Comparison of ENCODE assay signal across 8 mouse cellular contexts in genomic region chr3:87906981-87907857, GRCm38 (mm10). TPM values are rescaled to one million over a fixed set of nuclear protein-coding genes. Genes with fewer than 3 reads are reported as not detected.
A peak's percentile ranks its signal among the peaks of the same experiment; 100 is the strongest.
DNase-seq lines count a peak whose midpoint lies in the region; ATAC-seq and TF ChIP-seq lines count a peak whose summit lies in the region.

No protein-coding gene starts in this region.

- under 1% methylated on average over 27 of the region's 27 CpGs for WGBS in forebrain, embryonic 13.5 days
- WGBS in hindbrain, postnatal 0 days, result 1% methylated on average over 26 of the region's 27 CpGs
- WGBS in liver, embryonic 14.5 days (ENCODE audit: insufficient replicate concordance), result 0% methylated on average over 27 of the region's 27 CpGs
- under 1% methylated on average over 27 of the region's 27 CpGs for WGBS in olfactory bulb, adult 2 months

- no peak for TF ChIP-seq EP300 in liver, embryonic 14.5 days (IDR thresholded peaks at IDR 0.05; ENCODE audit: low read depth)

- H3K36me3 ChIP-seq in forebrain, embryonic 13.5 days (ENCODE audit: poor library complexity, severe bottlenecking), result no peaks in the 10 kb centered on the region
- no peaks in the 10 kb centered on the region for H3K36me3 ChIP-seq in hindbrain, postnatal 0 days (ENCODE audit: insufficient read depth, low read length)
- H3K36me3 ChIP-seq in liver, embryonic 14.5 days (replicated peaks; ENCODE audit: control insufficient read depth, insufficient read depth, low read depth), result peaks cover 3% of the 10 kb centered on the region

- H3K27ac ChIP-seq in forebrain, embryonic 13.5 days, result peak overlapping the region; percentile 97
- peak overlapping the region; percentile 92 for H3K27ac ChIP-seq in hindbrain, postnatal 0 days
- peak overlapping the region; percentile 89 for H3K27ac ChIP-seq in liver, embryonic 14.5 days
- peak overlapping the region; percentile 89 for H3K27ac ChIP-seq in olfactory bulb, adult 2 months (ENCODE audit: insufficient read depth, low read depth, low read length)

- peak overlapping the region; percentile 97 for H3K4me3 ChIP-seq in forebrain, embryonic 13.5 days
- peak overlapping the region; percentile 95 for H3K4me3 ChIP-seq in hindbrain, postnatal 0 days (ENCODE audit: low read length)
- peak overlapping the region; percentile 97 to 100 for H3K4me3 ChIP-seq in liver, embryonic 14.5 days (ENCODE audit: insufficient read depth in 1 of 2, low read depth in 2 of 2, low read length in 2 of 2)
- peak overlapping the region; percentile 99 for H3K4me3 ChIP-seq in olfactory bulb, adult 2 months (ENCODE audit: insufficient read depth, low read depth, low read length)

- no peaks in the 10 kb centered on the region for H3K27me3 ChIP-seq in forebrain, embryonic 13.5 days
- H3K27me3 ChIP-seq in hindbrain, postnatal 0 days (ENCODE audit: insufficient read depth, low read length), result no peaks in the 10 kb centered on the region
- H3K27me3 ChIP-seq in liver, embryonic 14.5 days (ENCODE audit: control insufficient read depth, insufficient read depth, low read length), result no peaks in the 10 kb centered on the region

- ATAC-seq in forebrain, embryonic 13.5 days, result no peak
- ATAC-seq in hindbrain, postnatal 0 days, result no peak
- ATAC-seq in liver, embryonic 14.5 days (ENCODE audit: insufficient read depth), result peak; percentile 7; the same call in 1 of the 2 replicates
- no peak for ATAC-seq in activated CD4-positive, CD25-positive, alpha-beta regulatory T cell, adult 4 months

- DNase-seq in ovary, postnatal 10 days (ENCODE audit: low spot score), result peak; percentile 25
- no peak for DNase-seq in ovary, postnatal 14 days (ENCODE audit: low spot score)
- peak; percentile 44 to 55 for DNase-seq in adrenal gland, postnatal 36 days
- peak; percentile 42 for DNase-seq in hindbrain, postnatal 0 days (ENCODE audit: low spot score)
- peak in 1 of 3 experiments; percentile 68 for DNase-seq in liver, embryonic 14.5 days (ENCODE audit: low read depth in 3 of 3, low spot score in 3 of 3)

- H3K4me2 ChIP-seq in forebrain, embryonic 13.5 days, result peak overlapping the region; percentile 97
- H3K4me2 ChIP-seq in hindbrain, postnatal 0 days (ENCODE audit: low read depth, low read length), result peak overlapping the region; percentile 95
- H3K4me2 ChIP-seq in liver, embryonic 14.5 days (ENCODE audit: low read depth), result peak overlapping the region; percentile 91

- H3K9ac ChIP-seq in forebrain, embryonic 13.5 days, result peak overlapping the region; percentile 98
- peak overlapping the region; percentile 92 for H3K9ac ChIP-seq in hindbrain, postnatal 0 days (replicated peaks; ENCODE audit: low read length)
- peak overlapping the region; percentile 100 for H3K9ac ChIP-seq in liver, embryonic 14.5 days (replicated peaks)

- H3K9me3 ChIP-seq in forebrain, embryonic 13.5 days (replicated peaks), result no peaks in the 10 kb centered on the region
- H3K9me3 ChIP-seq in hindbrain, postnatal 0 days (ENCODE audit: low read length), result no peaks in the 10 kb centered on the region
- no peaks in the 10 kb centered on the region for H3K9me3 ChIP-seq in liver, embryonic 14.5 days (ENCODE audit: control insufficient read depth, low read length)

- peaks cover 51% of the 10 kb centered on the region for H3K4me1 ChIP-seq in forebrain, embryonic 13.5 days
- peaks cover 32% of the 10 kb centered on the region for H3K4me1 ChIP-seq in hindbrain, postnatal 0 days (ENCODE audit: insufficient read depth, low read length)
- H3K4me1 ChIP-seq in liver, embryonic 14.5 days (replicated peaks; ENCODE audit: control insufficient read depth in 2 of 2, insufficient read depth in 2 of 2, low read length in 1 of 2), result peaks cover 47 to 55% of the 10 kb centered on the region in 2 experiments
- H3K4me1 ChIP-seq in olfactory bulb, adult 2 months (ENCODE audit: control insufficient read depth, insufficient read depth, low read length), result peaks cover 23% of the 10 kb centered on the region

- no peak for TF ChIP-seq CTCF in hindbrain, postnatal 0 days (IDR thresholded peaks at IDR 0.05; ENCODE audit: low read depth)
- no peak for TF ChIP-seq CTCF in liver, embryonic 14.5 days (IDR thresholded peaks at IDR 0.05; ENCODE audit: low read depth)
- no peak for TF ChIP-seq CTCF in olfactory bulb, adult 2 months (IDR thresholded peaks at IDR 0.05; ENCODE audit: insufficient read depth, low read depth, low read length)

- TF ChIP-seq POLR2A in olfactory bulb, adult 2 months (IDR thresholded peaks at IDR 0.05; ENCODE audit: insufficient read depth, low read depth, low read length), result no peak

RNA-seq across cellular contexts. Expression of gene Hdgf, which starts 1.1 kb away (rescaled TPM):
- total RNA-seq in adrenal gland, postnatal 36 days (2021), result 100 to 1,000 TPM; 187 TPM
- polyA plus RNA-seq in forebrain, embryonic 13.5 days (2015; fragmentation: Nextera tagmentation; extraction: Ambion mirVana), result 106 and 147 TPM in 2 replicates
- 82.1 and 82.7 TPM in 2 replicates for total RNA-seq in hindbrain, postnatal 0 days (2014; rRNA removed)
- 145 and 148 TPM in 2 replicates for polyA plus RNA-seq in hindbrain, postnatal 0 days (2015; fragmentation: Nextera tagmentation; extraction: Ambion mirVana)
- 108 and 167 TPM in 2 replicates for polyA plus RNA-seq in liver, embryonic 14.5 days (2012; rRNA removed)
- polyA plus RNA-seq in liver, embryonic 14.5 days (2014; fragmentation: Nextera tagmentation; extraction: Ambion mirVana), result 204 and 256 TPM in 2 replicates
- polyA plus RNA-seq in olfactory bulb, adult 2 months (2012; ENCODE audit: insufficient read depth, insufficient read length, low replicate concordance, missing spikeins), result 549 TPM in 1 of 2 replicates, not detected in the other
- polyA plus RNA-seq in activated CD4-positive, CD25-positive, alpha-beta regulatory T cell, adult 4 months (2017; shearing (Covaris generic)), result 10 to 100 TPM; 45.5 to 51.5 TPM

RNA-seq across cellular contexts. Expression of gene Mrpl24, which starts 12.1 kb away (rescaled TPM):
- 100 to 1,000 TPM; 116 to 130 TPM for total RNA-seq in adrenal gland, postnatal 36 days (2021)
- 70.2 and 77.2 TPM in 2 replicates for polyA plus RNA-seq in forebrain, embryonic 13.5 days (2015; fragmentation: Nextera tagmentation; extraction: Ambion mirVana)
- 32.1 and 43.2 TPM in 2 replicates for total RNA-seq in hindbrain, postnatal 0 days (2014; rRNA removed)
- 44.6 and 50.3 TPM in 2 replicates for polyA plus RNA-seq in hindbrain, postnatal 0 days (2015; fragmentation: Nextera tagmentation; extraction: Ambion mirVana)
- 43.9 and 50.1 TPM in 2 replicates for polyA plus RNA-seq in liver, embryonic 14.5 days (2012; rRNA removed)
- 37.9 and 43.4 TPM in 2 replicates for polyA plus RNA-seq in liver, embryonic 14.5 days (2014; fragmentation: Nextera tagmentation; extraction: Ambion mirVana)
- not detected in 2 replicates for polyA plus RNA-seq in olfactory bulb, adult 2 months (2012; ENCODE audit: insufficient read depth, insufficient read length, low replicate concordance, missing spikeins)
- polyA plus RNA-seq in activated CD4-positive, CD25-positive, alpha-beta regulatory T cell, adult 4 months (2017; shearing (Covaris generic)), result 100 to 1,000 TPM; 158 to 159 TPM

RNA-seq across cellular contexts. Expression of gene Prcc, which starts 21.8 kb away (rescaled TPM):
- 10 to 100 TPM; 49.2 to 57.4 TPM for total RNA-seq in adrenal gland, postnatal 36 days (2021)
- 14.5 TPM in 2 replicates for polyA plus RNA-seq in forebrain, embryonic 13.5 days (2015; fragmentation: Nextera tagmentation; extraction: Ambion mirVana)
- 93.8 and 97.8 TPM in 2 replicates for total RNA-seq in hindbrain, postnatal 0 days (2014; rRNA removed)
- polyA plus RNA-seq in hindbrain, postnatal 0 days (2015; fragmentation: Nextera tagmentation; extraction: Ambion mirVana), result 20.8 and 20.9 TPM in 2 replicates
- 14.8 and 15.4 TPM in 2 replicates for polyA plus RNA-seq in liver, embryonic 14.5 days (2012; rRNA removed)
- 5.0 and 6.7 TPM in 2 replicates for polyA plus RNA-seq in liver, embryonic 14.5 days (2014; fragmentation: Nextera tagmentation; extraction: Ambion mirVana)
- polyA plus RNA-seq in olfactory bulb, adult 2 months (2012; ENCODE audit: insufficient read depth, insufficient read length, low replicate concordance, missing spikeins), result not detected in 2 replicates
- 1 to 10 TPM; 4.5 TPM for polyA plus RNA-seq in activated CD4-positive, CD25-positive, alpha-beta regulatory T cell, adult 4 months (2017; shearing (Covaris generic))

RNA-seq across cellular contexts. Expression of gene Isg20l2, which starts 22.9 kb away (rescaled TPM):
- 10 to 100 TPM; 20.7 to 22.0 TPM for total RNA-seq in adrenal gland, postnatal 36 days (2021)
- 61.8 and 63.0 TPM in 2 replicates for polyA plus RNA-seq in forebrain, embryonic 13.5 days (2015; fragmentation: Nextera tagmentation; extraction: Ambion mirVana)
- total RNA-seq in hindbrain, postnatal 0 days (2014; rRNA removed), result 23.8 and 26.2 TPM in 2 replicates
- 19.1 and 20.1 TPM in 2 replicates for polyA plus RNA-seq in hindbrain, postnatal 0 days (2015; fragmentation: Nextera tagmentation; extraction: Ambion mirVana)
- polyA plus RNA-seq in liver, embryonic 14.5 days (2012; rRNA removed), result 9.3 and 14.8 TPM in 2 replicates
- 9.7 and 11.0 TPM in 2 replicates for polyA plus RNA-seq in liver, embryonic 14.5 days (2014; fragmentation: Nextera tagmentation; extraction: Ambion mirVana)
- polyA plus RNA-seq in olfactory bulb, adult 2 months (2012; ENCODE audit: insufficient read depth, insufficient read length, low replicate concordance, missing spikeins), result not detected in 2 replicates
- polyA plus RNA-seq in activated CD4-positive, CD25-positive, alpha-beta regulatory T cell, adult 4 months (2017; shearing (Covaris generic)), result 10 to 100 TPM; 17.8 to 18.5 TPM

RNA-seq across cellular contexts. Expression of gene Rrnad1, which starts 23.3 kb away (rescaled TPM):
- 10 to 100 TPM; 14.3 to 16.1 TPM for total RNA-seq in adrenal gland, postnatal 36 days (2021)
- 20.7 and 22.7 TPM in 2 replicates for polyA plus RNA-seq in forebrain, embryonic 13.5 days (2015; fragmentation: Nextera tagmentation; extraction: Ambion mirVana)
- 19.4 and 36.4 TPM in 2 replicates for total RNA-seq in hindbrain, postnatal 0 days (2014; rRNA removed)
- 18.1 and 19.3 TPM in 2 replicates for polyA plus RNA-seq in hindbrain, postnatal 0 days (2015; fragmentation: Nextera tagmentation; extraction: Ambion mirVana)
- polyA plus RNA-seq in liver, embryonic 14.5 days (2012; rRNA removed), result 8.9 and 9.2 TPM in 2 replicates
- 3.5 and 3.6 TPM in 2 replicates for polyA plus RNA-seq in liver, embryonic 14.5 days (2014; fragmentation: Nextera tagmentation; extraction: Ambion mirVana)
- polyA plus RNA-seq in olfactory bulb, adult 2 months (2012; ENCODE audit: insufficient read depth, insufficient read length, low replicate concordance, missing spikeins), result not detected in 2 replicates
- polyA plus RNA-seq in activated CD4-positive, CD25-positive, alpha-beta regulatory T cell, adult 4 months (2017; shearing (Covaris generic)), result 10 to 100 TPM; 16.3 to 19.7 TPM
